Mouse (Mus musculus) heart, adult 11 months (tissue): ENCODE data around the gene Gm3696.
A peak's percentile ranks its signal among the peaks of the same experiment; 100 is the strongest.
"Not testable (repeated sequence)": the region's sequence is repeated elsewhere in the genome, so short reads cannot be mapped to it uniquely, and the experiment has no call there.

ENCODE experiments used
- DNase-seq: peaks from one replicate; pipeline ENCODE4 v3.0.0; 2022

Gm3696 gene

GRCm38 (mm10) chr14:7100521-7100920 is at the start of gene Gm3696:
Gm3696 (minus strand) TSS chr14:7100621.
- not testable (repeated sequence) for DNase-seq

- DNase-seq, result not testable (repeated sequence)
Observed at GRCm38 (mm10) chr14:7125312-7125711, 24.9 kb upstream of the Gm3696 start, which contains the start of gene Gm6676. Gm6676 (minus strand) TSS chr14:7125412.

GRCm38 (mm10) chr14:7105124-7105802 is 4.8 kb upstream of the Gm3696 start:
- peak; percentile 66 for DNase-seq

GRCm38 (mm10) chr14:7044870-7045269 is 55.6 kb downstream of the Gm3696 start, which contains the start of gene Gm3685:
Gm3685 (minus strand) TSS chr14:7044970.
- not testable (repeated sequence) for DNase-seq
